Mouse (Mus musculus): ENCODE measurements around the gene Gm3269.
"Not testable (repeated sequence)": the region's sequence is repeated elsewhere in the genome, so short reads cannot be mapped to it uniquely, and the experiment has no call there.

Gm3269 gene

GRCm38 (mm10) chr14:4837806-4838205, at the start of gene Gm3269:
Gene Gm3269 (plus strand): TSS chr14:4838106.
- not testable (repeated sequence) for DNase-seq (ENCODE audit: low spot score)

- peak; percentile 40 for DNase-seq (ENCODE audit: low spot score)
Observed at GRCm38 (mm10) chr14:4806421-4806820, 31.5 kb upstream of the Gm3269 start.

DNA sequence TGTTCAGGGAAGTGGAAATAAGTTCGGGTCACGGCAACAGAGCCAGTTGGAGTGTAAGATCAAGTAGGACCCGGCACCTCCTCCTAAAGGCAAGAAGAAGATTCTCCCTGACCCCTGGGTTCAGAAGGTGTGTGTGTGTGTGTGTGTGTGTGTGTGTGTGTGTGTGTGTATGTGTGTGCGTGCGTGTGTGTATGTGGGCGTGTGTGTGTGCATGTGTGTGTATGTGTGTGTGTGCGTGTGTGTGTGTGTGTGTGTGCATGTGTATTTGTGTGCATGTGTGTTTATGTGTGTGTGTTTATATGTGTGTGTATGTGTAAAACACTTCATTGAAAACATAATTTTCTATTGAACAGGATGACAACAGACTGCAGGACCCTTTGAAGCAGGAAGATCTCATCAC, 16.0 kb upstream of the Gm3269 start:
- peak; percentile 41 for DNase-seq (ENCODE audit: low spot score)

DNA sequence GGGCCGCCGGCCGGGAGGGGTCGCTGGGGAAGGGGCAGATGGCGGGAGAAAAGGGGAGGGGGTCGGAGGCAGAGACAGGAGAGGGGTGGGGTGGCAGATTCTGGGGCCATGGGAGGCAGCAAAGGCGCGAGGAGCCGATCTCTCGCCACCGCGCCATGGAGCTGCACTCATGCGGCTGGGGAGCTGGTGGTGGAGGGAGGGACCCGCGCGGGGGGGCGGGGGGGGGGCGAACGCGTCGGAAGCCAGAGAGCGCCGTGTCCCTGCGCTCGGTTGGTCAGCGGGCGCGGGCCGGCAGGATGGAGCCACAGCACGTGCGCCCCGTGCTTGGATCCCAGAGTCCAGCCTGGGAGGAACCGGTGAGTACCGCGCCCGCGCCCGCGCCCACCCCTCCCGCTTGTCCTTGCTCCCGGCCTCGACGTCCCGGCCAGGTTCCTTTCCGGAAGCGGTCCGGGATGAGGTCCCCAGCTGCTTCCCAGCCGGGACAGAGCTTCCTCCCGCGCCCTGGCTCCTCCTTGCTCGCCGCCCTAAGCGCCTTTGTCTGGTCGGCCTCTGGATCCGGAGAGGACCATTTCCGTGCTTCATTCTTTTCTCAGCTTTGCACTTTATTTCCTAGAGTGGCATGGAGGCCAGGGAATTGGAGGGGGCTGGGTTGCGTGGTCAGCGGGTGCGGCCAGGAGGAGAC, 17.5 kb downstream of the Gm3269 start, which contains the start of gene Gm3264:
Gene Gm3264, plus strand, starts transcription at position 278 of the 682 bp plus-strand sequence.
- peak; percentile 25 for DNase-seq (ENCODE audit: low spot score)

GRCm38 (mm10) chr14:4892116-4892515, 54.2 kb downstream of the Gm3269 start, which contains the start of gene Gm3278:
Gene Gm3278 (plus strand): TSS chr14:4892416.
- not testable (repeated sequence) for DNase-seq (ENCODE audit: low spot score)
